10 mouse cellular contexts compared by ENCODE assay signal in genomic region chr1:165633345-165633744, GRCm38 (mm10). TPM values are rescaled to one million over a fixed set of nuclear protein-coding genes. Genes with fewer than 3 reads are reported as not detected.
A peak's percentile ranks its signal among the peaks of the same experiment; 100 is the strongest.
DNase-seq lines count a peak whose midpoint lies in the region; ATAC-seq lines count a peak whose summit lies in the region.
"Had no signal": no experiment of that assay in that cellular context is flagged by ENCODE, and none has a peak within 500 bp of the region (broad histone marks: within the 10 kb centered on the region; RNA-seq: fewer than 3 reads in every experiment).

No protein-coding gene starts in this region.

- peaks cover 20 to 46% of the 10 kb centered on the region in 2 experiments for H3K4me1 ChIP-seq in heart, embryonic 14.5 days (ENCODE audit: control insufficient read depth in 2 of 2, insufficient read depth in 2 of 2, low read length in 2 of 2)
- 0 out of 2 replicates have a peak, but pooled peaks cover 2% of the 10 kb centered on the region for H3K4me1 ChIP-seq in hindbrain, embryonic 11.5 days (replicated peaks; ENCODE audit: control insufficient read depth, insufficient read depth, low read length)
- H3K4me1 ChIP-seq in midbrain, embryonic 11.5 days (ENCODE audit: control insufficient read depth, insufficient read depth, low read length): peaks cover 27% of the 10 kb centered on the region

- no peak for DNase-seq in heart, postnatal 25 days (ENCODE audit: low spot score)
- peak; percentile 37 for DNase-seq in NIH3T3 (ENCODE audit: low read depth)
- DNase-seq in hindbrain, embryonic 11.5 days (ENCODE audit: low spot score): peak; percentile 22
- peak; percentile 89 for DNase-seq in midbrain, embryonic 11.5 days (ENCODE audit: low spot score, missing footprints)
- DNase-seq in left cerebral cortex, adult 8-10 months (ENCODE audit: low spot score in 2 of 2): no peak
- DNase-seq in kidney, postnatal 36 days: no peak
- DNase-seq in frontal cortex, adult 2 months (ENCODE audit: extremely low spot score in 1 of 2, low spot score in 1 of 2): no peak
- DNase-seq: cerebellum, postnatal 10 days had no signal

- no peaks in the 10 kb centered on the region for H3K36me3 ChIP-seq in heart, embryonic 14.5 days (ENCODE audit: control insufficient read depth, insufficient read depth, low read length)
- no peaks in the 10 kb centered on the region for H3K36me3 ChIP-seq in hindbrain, embryonic 11.5 days (ENCODE audit: control insufficient read depth, insufficient read depth, low read length)
- no peaks in the 10 kb centered on the region for H3K36me3 ChIP-seq in midbrain, embryonic 11.5 days (ENCODE audit: control insufficient read depth, insufficient read depth, low read length)

- peak overlapping the region; percentile 91 for H3K9ac ChIP-seq in heart, embryonic 14.5 days (ENCODE audit: low read length)
- peak overlapping the region; percentile 83; the same call in 1 of the 2 replicates for H3K9ac ChIP-seq in hindbrain, embryonic 11.5 days (ENCODE audit: low read depth, low read length)
- H3K9ac ChIP-seq in midbrain, embryonic 11.5 days (ENCODE audit: low read length): peak overlapping the region; percentile 74

- peak overlapping the region in 1 of 2 experiments; percentile 95; a peak in 1 of 4 replicates for H3K27ac ChIP-seq in heart, embryonic 14.5 days (replicated peaks in 1 of 2; ENCODE audit: control insufficient read depth in 1 of 2, insufficient read depth in 1 of 2, low read depth in 2 of 2, low read length in 2 of 2)
- no peak overlapping the region for H3K27ac ChIP-seq in hindbrain, embryonic 11.5 days (ENCODE audit: low read depth, low read length)
- no peak overlapping the region for H3K27ac ChIP-seq in midbrain, embryonic 11.5 days (ENCODE audit: low read depth, low read length)

- H3K4me2 ChIP-seq in heart, embryonic 14.5 days (ENCODE audit: low read length): peak overlapping the region; percentile 69
- H3K4me2 ChIP-seq in hindbrain, embryonic 11.5 days (replicated peaks; ENCODE audit: low read depth, low read length): peak overlapping the region; percentile 67
- H3K4me2 ChIP-seq in midbrain, embryonic 11.5 days: peak overlapping the region; percentile 71

- 4% methylated on average over 12 of the region's 12 CpGs for whole genome bisulfite sequencing in heart, embryonic 14.5 days
- WGBS in hindbrain, embryonic 11.5 days: 7% methylated on average over 12 of the region's 12 CpGs
- whole genome bisulfite sequencing in midbrain, embryonic 11.5 days: 4% methylated on average over 12 of the region's 12 CpGs

- H3K27me3 ChIP-seq in heart, embryonic 14.5 days (ENCODE audit: control insufficient read depth, insufficient read depth, low read length): no peaks in the 10 kb centered on the region
- H3K27me3 ChIP-seq in hindbrain, embryonic 11.5 days (ENCODE audit: control insufficient read depth, insufficient read depth, low read length): no peaks in the 10 kb centered on the region
- no peaks in the 10 kb centered on the region for H3K27me3 ChIP-seq in midbrain, embryonic 11.5 days (ENCODE audit: control insufficient read depth, insufficient read depth, low read length)

- intact Hi-C loops in heart, postnatal 25 days (cut with DNase I): no loop called here

- peak overlapping the region; percentile 82 to 89; a peak in 3 of 4 replicates for H3K4me3 ChIP-seq in heart, embryonic 14.5 days (ENCODE audit: control insufficient read depth in 1 of 2, insufficient read depth in 1 of 2, low read depth in 1 of 2, low read length in 2 of 2)
- peak overlapping the region; percentile 82 for H3K4me3 ChIP-seq in hindbrain, embryonic 11.5 days (ENCODE audit: low read depth, low read length)
- peak overlapping the region; percentile 84 for H3K4me3 ChIP-seq in midbrain, embryonic 11.5 days (ENCODE audit: low read depth, low read length)

- ATAC-seq in heart, embryonic 14.5 days (ENCODE audit: insufficient number of reproducible peaks, insufficient read depth, low FRiP score, low read depth): no peak
- ATAC-seq in hindbrain, embryonic 11.5 days (ENCODE audit: low FRiP score): no peak
- no peak for ATAC-seq in midbrain, embryonic 11.5 days (ENCODE audit: low FRiP score)

- no peaks in the 10 kb centered on the region for H3K9me3 ChIP-seq in heart, embryonic 14.5 days (ENCODE audit: control insufficient read depth, low read length)
- no peaks in the 10 kb centered on the region for H3K9me3 ChIP-seq in hindbrain, embryonic 11.5 days (ENCODE audit: control insufficient read depth, low read length)
- H3K9me3 ChIP-seq in midbrain, embryonic 11.5 days (ENCODE audit: control insufficient read depth, low read length): no peaks in the 10 kb centered on the region
- H3K9me3 ChIP-seq: G1E had no signal

RNA-seq across cellular contexts. Expression of gene Mpzl1, which starts 1.0 kb away (rescaled TPM):
- 121 TPM in 2 replicates for polyA plus RNA-seq in heart, embryonic 14.5 days (2014; fragmentation: Nextera tagmentation; extraction: Ambion mirVana)
- 10 to 100 TPM; 20.8 to 20.9 TPM for total RNA-seq in heart, postnatal 25 days (2021)
- 149 and 150 TPM in 2 replicates for polyA plus RNA-seq in hindbrain, embryonic 11.5 days (2014; fragmentation: Nextera tagmentation; extraction: Ambion mirVana)
- 141 and 144 TPM in 2 replicates for polyA plus RNA-seq in midbrain, embryonic 11.5 days (2014; fragmentation: Nextera tagmentation; extraction: Ambion mirVana)
- total RNA-seq in left cerebral cortex, adult 8-10 months (2022): 10 to 100 TPM; 25.9 to 34.9 (median 28.8) TPM
- 41.2 and 41.7 TPM in 2 replicates for polyA plus RNA-seq in frontal cortex, adult 2 months (2012; rRNA removed)

Comparison
In these comparisons a context has a peak if more than half of its experiments do, and no peak if none do; other contexts are left out.
1. DNase-seq: peak in NIH3T3 (single experiment), hindbrain, embryonic 11.5 days (single experiment) and midbrain, embryonic 11.5 days (single experiment); none in heart, postnatal 25 days (single experiment), left cerebral cortex, adult 8-10 months (0 of 2), kidney, postnatal 36 days (0 of 2) and frontal cortex, adult 2 months (0 of 2).
2. Peak in every context shown above with its lines, with median percentiles within 50 percentile points of each other: H3K4me2 ChIP-seq, H3K4me3 ChIP-seq and H3K9ac ChIP-seq.